Mouse (Mus musculus) cortical plate, adult 2 months (tissue): ENCODE measurements around the gene Tmco4.

Source experiments
- CTCF ChIP-seq: fragments of 200-500 bp; IDR thresholded peaks from 2 replicates; pipeline ENCODE4 v1.5.1; 2011; ENCODE audit warnings: mild to moderate bottlenecking, control low read depth, low read length; ENCODE audit not compliant: insufficient read depth; ENCODE audit errors: extremely low read depth
- POLR2A ChIP-seq: fragments of 200-500 bp; IDR thresholded peaks from 2 replicates; pipeline ENCODE4 v1.6.1; 2011; ENCODE audit warnings: mild to moderate bottlenecking, low read length, control low read depth; ENCODE audit not compliant: insufficient read depth; ENCODE audit errors: extremely low read depth

DNA sequence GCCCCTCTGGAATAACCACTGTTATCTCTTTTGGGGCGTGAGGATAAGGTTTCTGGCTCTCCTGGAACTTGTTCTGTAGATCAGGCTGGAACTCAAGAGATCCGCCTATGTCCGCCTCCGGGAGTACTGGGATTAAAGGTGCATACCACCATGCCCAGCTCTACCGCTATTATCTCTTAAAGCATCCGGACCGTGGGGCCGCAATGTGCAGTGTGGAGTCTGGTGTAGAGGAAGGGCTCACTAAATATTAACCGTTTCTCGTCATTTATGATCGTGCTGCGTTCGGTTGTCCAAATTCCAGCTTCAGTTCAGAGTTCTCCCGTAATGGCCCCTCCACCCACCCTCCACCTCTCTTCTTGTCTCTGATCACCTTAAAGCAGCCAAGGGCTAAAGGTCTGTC lies 45.7 kb downstream of the Tmco4 start:
- TF ChIP-seq POLR2A (no peak), CTCF (no peak)
